Mouse (Mus musculus) bone marrow macrophage, adult 2 months (primary cell): ENCODE measurements at regions not wholly inside any gene's neighbourhood (a gene's known extent, or its start where the extent isn't known, plus 50 kb on each side); places are given as distances from the start of the nearest gene placed in this dataset.

Source experiments
- CTCF ChIP-seq: IDR thresholded peaks from 2 replicates; pipeline ENCODE4 v1.5.1; 2012; ENCODE audit warnings: low read depth, mild to moderate bottlenecking, low read length, moderate library complexity
- POLR2A ChIP-seq: IDR thresholded peaks from 2 replicates; pipeline ENCODE4 v1.6.1; 2012; ENCODE audit warnings: mild to moderate bottlenecking, low read depth, low read length, borderline replicate concordance

GRCm38 (mm10) chr7:136176373-136176772 is 460.2 kb upstream of the Mki67 start:
- TF ChIP-seq POLR2A = no peak
- TF ChIP-seq CTCF = no peak
